Mouse (Mus musculus) bone marrow macrophage, adult 2 months (primary cell): ENCODE measurements around the gene Tnni1. TPM values are rescaled to one million over a fixed set of nuclear protein-coding genes. Genes with fewer than 3 reads are reported as not detected.

Experiments
- H3K27ac ChIP-seq: 2 replicates; pipeline ENCODE4 v1.5.1; 2012; ENCODE audit warnings: low read depth, low read length; ENCODE audit not compliant: insufficient read depth
- H3K4me1 ChIP-seq: 2 replicates; pipeline ENCODE4 v1.6.1; 2012; ENCODE audit warnings: low read length; ENCODE audit not compliant: control insufficient read depth, insufficient read depth
- H3K4me3 ChIP-seq: 2 replicates; pipeline ENCODE4 v1.5.1; 2012; ENCODE audit warnings: mild to moderate bottlenecking, low read length, moderate library complexity; ENCODE audit not compliant: insufficient read depth
- CTCF ChIP-seq: IDR thresholded peaks from 2 replicates; pipeline ENCODE4 v1.5.1; 2012; ENCODE audit warnings: low read depth, mild to moderate bottlenecking, low read length, moderate library complexity
- POLR2A ChIP-seq: IDR thresholded peaks from 2 replicates; pipeline ENCODE4 v1.6.1; 2012; ENCODE audit warnings: mild to moderate bottlenecking, low read depth, low read length, borderline replicate concordance
- polyA plus RNA-seq: library from polyadenylated mRNA; stranded (reverse); fragments of >200 nt; gene quantifications from 2 replicates; pipeline ENCODE4 v1.2.4, GENCODE M21; 2012; ENCODE audit not compliant: missing spikeins, insufficient read depth, insufficient read length

The Tnni1 gene
- polyA plus RNA-seq, 1 experiment = not detected

DNA sequence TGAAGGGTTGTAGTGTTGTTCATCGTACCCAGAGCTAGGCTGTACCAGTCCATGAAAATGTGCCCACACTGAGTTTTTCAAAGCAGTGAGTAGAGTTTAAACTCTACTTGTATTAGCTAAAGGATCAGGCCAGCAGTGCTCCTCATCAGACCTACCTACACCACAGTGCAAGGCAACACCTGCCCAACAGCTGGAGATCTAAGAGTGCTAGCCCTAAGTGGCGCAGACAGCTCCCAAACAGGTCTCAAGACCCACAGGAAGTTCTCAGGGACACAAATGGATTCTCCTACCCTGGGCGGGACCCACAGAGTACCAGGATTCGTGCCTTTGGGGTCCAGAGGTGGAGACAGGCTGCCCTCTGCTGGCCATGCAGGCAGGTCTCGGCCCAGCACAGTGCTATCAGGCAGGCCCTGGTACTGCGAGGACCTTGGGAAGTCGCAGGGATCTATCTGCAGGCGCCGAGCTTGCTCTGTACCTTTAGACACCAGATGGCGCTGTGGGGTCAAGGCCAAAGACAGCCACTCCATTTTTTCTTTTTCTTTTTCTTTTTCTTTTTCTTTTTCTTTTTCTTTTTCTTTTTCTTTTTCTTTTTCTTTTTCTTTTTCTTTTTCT, 26.4 kb upstream of the Tnni1 start:
- no peak overlapping the region for H3K4me3 ChIP-seq
- H3K27ac ChIP-seq = no peak overlapping the region
- peaks cover 19% of the 10 kb centered on the region for H3K4me1 ChIP-seq
- TF ChIP-seq POLR2A (no peak), CTCF (peak; percentile 37)

DNA sequence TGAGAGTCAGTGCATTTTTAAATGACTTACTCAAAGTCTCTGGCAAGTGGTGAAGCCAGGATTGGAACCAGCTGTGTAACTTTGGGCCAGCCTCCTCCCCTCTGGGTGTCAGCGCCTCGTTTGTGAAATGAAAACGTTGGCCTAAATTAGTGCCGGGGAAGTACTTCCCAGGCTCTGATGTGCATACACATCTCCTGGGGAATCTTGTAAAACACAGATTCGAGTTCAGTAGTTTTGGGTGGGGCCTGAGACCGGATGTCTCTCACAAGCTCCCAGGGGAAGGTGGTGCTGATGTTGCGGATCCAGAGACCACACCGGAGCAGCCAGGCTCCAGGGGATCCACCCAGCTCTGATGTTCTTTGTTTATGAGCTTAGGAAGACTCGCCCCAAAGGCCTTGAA, 23.9 kb upstream of the Tnni1 start:
- Histone ChIP-seq H3K4me1 (peaks cover 29% of the 10 kb centered on the region), H3K4me3 (no peak overlapping the region), H3K27ac (no peak overlapping the region)
- TF ChIP-seq CTCF (no peak), POLR2A (no peak)

DNA sequence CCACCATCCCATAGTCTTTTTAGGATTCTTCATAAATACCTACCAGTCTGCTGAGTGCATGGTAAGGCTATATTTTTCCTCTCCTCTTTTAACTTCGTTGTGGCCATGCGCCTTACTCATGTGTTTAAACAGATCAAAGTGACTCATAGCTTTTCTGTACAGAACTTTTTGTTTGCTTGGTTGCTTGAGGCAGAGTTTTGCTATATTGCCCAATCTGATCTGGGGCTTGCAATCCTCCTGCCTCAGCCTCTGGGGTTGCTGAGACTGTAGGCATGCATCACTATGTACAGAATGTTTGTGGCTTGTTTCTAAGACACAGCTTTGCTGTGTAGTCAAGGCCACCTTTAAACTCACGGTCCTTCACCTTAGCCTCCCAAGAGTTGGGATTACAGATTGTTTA, 23.3 kb upstream of the Tnni1 start:
- Histone ChIP-seq H3K27ac (no peak overlapping the region), H3K4me1 (peaks cover 30% of the 10 kb centered on the region), H3K4me3 (no peak overlapping the region)
- no peak for TF ChIP-seq POLR2A
- TF ChIP-seq CTCF = no peak

DNA sequence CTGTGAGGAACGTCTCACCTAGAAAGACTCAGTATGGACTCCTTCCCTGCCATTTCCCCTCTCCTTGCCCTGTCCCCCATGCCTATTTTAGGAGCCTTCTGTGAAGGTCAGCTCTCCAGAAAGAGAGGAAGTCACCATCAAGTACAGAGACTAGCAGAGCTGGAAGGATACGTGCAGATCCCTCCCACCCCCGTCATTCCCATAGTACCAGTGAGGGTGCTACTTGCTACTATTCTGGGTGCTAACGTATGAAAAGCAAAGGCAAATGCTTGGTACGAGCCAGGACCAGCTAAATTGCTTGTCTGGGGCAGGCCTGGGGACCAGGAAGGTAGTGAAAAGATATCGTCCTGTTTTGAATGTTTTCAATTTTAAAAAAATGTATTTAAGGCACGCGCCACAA, 21.9 kb upstream of the Tnni1 start:
- peaks cover 30% of the 10 kb centered on the region for H3K4me1 ChIP-seq

DNA sequence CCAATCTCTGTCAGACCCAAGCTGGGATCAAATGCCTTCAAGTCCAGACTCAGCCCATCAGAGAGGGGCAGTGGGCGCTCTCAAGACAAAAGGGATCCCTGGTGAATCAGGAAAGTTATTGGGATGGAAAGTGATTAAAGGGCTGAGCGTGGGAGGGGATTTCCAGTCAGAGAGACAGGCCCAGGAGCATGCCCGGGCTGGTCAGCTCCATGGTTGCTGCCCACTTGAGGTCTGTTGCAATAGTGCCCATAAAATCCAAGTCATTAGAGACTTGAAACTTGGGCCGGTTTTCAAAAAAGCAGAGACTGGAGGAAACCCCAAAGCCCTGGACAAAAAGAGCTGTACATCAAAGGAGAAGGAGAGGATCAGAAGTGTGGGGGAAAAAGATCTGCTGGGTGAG, 19.5 kb upstream of the Tnni1 start:
- H3K4me3 ChIP-seq = no peak overlapping the region
- TF ChIP-seq POLR2A (no peak), CTCF (no peak)
- peaks cover 39% of the 10 kb centered on the region for H3K4me1 ChIP-seq
- H3K27ac ChIP-seq = peak overlapping the region; percentile 47

More for the DNA sequence above, 21.9 kb upstream of the Tnni1 start:
- Histone ChIP-seq H3K4me3 (no peak overlapping the region), H3K27ac (no peak overlapping the region)
- no peak for TF ChIP-seq POLR2A

DNA sequence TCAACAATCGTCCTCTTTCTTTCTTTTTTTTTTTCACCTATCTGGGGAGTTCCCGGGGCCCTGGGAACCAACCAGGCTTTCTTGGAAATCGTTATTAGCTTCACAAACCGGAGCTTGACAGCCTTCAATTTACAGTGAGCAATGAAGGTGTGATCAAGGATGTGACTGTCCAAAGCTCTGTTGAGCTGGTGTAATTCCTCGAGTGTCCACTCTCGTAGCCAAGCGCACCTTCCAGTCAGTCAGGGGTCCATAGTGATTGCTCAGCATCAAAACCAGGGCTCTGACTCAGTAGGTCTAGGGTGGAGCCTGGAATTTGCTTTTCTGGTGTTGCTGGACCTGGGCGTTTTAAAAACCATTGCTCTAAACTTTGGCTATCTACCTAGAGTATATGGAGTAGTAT, 19.0 kb upstream of the Tnni1 start:
- Histone ChIP-seq H3K27ac (peak overlapping the region; percentile 47), H3K4me3 (no peak overlapping the region), H3K4me1 (peaks cover 39% of the 10 kb centered on the region)
- TF ChIP-seq POLR2A = no peak
- TF ChIP-seq CTCF = no peak

DNA sequence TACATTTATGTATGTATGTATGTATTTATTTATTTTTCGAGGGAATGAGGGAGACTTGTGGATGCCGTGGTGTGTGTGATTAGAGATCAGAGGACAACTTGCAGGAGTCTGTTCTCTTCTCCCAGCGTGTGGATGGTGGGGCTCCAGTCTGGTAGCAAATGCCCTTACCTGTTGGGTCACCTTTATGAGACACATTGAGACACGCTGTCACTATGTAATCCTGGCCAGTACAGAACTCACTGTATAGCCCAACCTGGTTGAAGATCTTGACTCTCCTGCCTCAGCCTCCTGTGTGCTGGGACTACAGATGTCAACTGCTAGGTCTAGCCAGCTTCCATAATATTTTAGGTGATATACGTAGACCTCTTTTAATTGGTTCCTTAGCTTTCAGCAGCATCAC, 17.5 kb upstream of the Tnni1 start:
- peaks cover 30% of the 10 kb centered on the region for H3K4me1 ChIP-seq
- no peak for TF ChIP-seq CTCF
- no peak for TF ChIP-seq POLR2A
- H3K27ac ChIP-seq = no peak overlapping the region

DNA sequence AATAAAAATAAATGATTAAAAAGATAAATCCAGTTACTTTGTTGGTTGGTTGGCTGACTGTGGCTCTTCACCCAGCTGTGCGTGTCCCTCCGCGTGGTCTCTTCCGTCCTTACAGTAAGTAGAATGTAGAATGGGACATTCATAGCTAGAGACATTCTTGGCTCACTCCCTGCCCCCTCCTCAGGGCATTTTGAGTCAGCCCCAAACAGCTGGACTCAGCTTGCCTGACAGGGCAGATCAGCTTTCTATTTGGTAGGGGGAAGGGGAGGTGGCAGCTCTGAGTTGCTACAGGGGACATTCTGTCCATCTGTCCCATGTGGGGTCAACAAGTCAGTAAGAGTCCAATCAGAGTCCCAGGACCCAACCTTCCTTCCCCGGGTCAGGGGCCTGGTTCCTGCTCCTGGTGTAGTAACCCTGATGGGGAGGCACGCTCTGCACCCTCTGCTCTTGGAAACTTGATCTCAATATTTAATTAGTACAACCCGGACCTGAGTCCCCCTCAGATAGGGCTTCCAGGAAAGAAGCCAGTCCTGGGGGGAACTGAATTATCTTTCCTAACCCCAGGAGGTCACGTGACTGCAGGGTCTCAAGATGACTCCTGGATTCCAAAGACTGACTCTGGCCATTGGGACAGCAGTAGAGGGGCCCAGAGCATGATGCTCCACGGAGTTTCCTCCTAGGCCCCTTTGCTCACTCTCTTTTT, 15.6 kb upstream of the Tnni1 start:
- Histone ChIP-seq H3K27ac (no peak overlapping the region), H3K4me3 (no peak overlapping the region), H3K4me1 (peaks cover 35% of the 10 kb centered on the region)
- TF ChIP-seq CTCF = no peak
- TF ChIP-seq POLR2A = no peak

More for the DNA sequence above, 17.5 kb upstream of the Tnni1 start:
- no peak overlapping the region for H3K4me3 ChIP-seq

DNA sequence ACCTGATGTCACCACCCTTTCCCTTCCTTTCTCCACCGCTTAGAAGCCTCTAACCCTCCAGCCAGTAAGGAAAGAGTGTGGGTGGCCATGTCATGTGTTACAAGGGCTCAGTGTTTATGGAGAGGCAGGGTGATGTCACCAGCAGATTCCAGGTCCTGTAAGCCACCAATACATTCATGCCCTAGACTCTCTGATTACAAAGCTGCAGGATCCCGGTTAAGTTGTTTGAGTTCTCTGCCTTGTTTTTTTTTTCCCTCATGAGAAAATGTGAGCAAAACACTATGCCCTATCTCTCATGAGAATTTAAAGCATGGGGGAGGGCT, 15.1 kb upstream of the Tnni1 start:
- Histone ChIP-seq H3K27ac (no peak overlapping the region), H3K4me3 (no peak overlapping the region), H3K4me1 (peaks cover 36% of the 10 kb centered on the region)
- TF ChIP-seq POLR2A = no peak
- no peak for TF ChIP-seq CTCF
